Mouse (Mus musculus) hindbrain, postnatal 0 days (tissue): ENCODE data around the gene Cd5. TPM values are rescaled to one million over a fixed set of nuclear protein-coding genes. Genes with fewer than 3 reads are reported as not detected.

Source experiments
- ATAC-seq: fragments of 200-750 bp; cut with Nextera tagmentation; 2 replicates; pipeline ENCODE4 v1.8.0; 2017; ENCODE audit warnings: mild to moderate bottlenecking, moderate TSS enrichment, moderate library complexity
- DNase-seq: peaks from one replicate; pipeline ENCODE4 v3.0.0-alpha.2; 2015; ENCODE audit warnings: low spot score
- H3K27ac ChIP-seq: fragments of 300-500 bp; sonication (generic); 2 replicates; pipeline ENCODE4 v1.5.1; 2014; ENCODE audit warnings: mild to moderate bottlenecking
- H3K27me3 ChIP-seq: fragments of 300-500 bp; sonication (generic); 2 replicates; pipeline ENCODE4 v1.6.1; 2014; ENCODE audit warnings: low read length, mixed read lengths; ENCODE audit not compliant: insufficient read depth
- H3K36me3 ChIP-seq: fragments of 300-500 bp; sonication (generic); 2 replicates; pipeline ENCODE4 v1.6.1; 2014; ENCODE audit warnings: low read length, mixed read lengths; ENCODE audit not compliant: insufficient read depth
- H3K4me1 ChIP-seq: fragments of 300-500 bp; sonication (generic); 2 replicates; pipeline ENCODE4 v1.6.1; 2014; ENCODE audit warnings: antibody characterized with exemption, low read length, mixed read lengths; ENCODE audit not compliant: insufficient read depth
- H3K4me2 ChIP-seq: fragments of 300-500 bp; sonication (generic); 2 replicates; pipeline ENCODE4 v1.6.1; 2014; ENCODE audit warnings: low read depth, mild to moderate bottlenecking, low read length, moderate library complexity, mixed read lengths
- H3K4me3 ChIP-seq: fragments of 300-500 bp; sonication (generic); 2 replicates; pipeline ENCODE4 v1.5.1; 2014; ENCODE audit warnings: low read length
- H3K9ac ChIP-seq: fragments of 300-500 bp; sonication (generic); replicated peaks from 2 replicates; pipeline ENCODE4 v1.6.1; 2014; ENCODE audit warnings: mild to moderate bottlenecking, low read length, moderate library complexity, mixed read lengths
- H3K9me3 ChIP-seq: fragments of 300-500 bp; sonication (generic); 2 replicates; pipeline ENCODE4 v1.6.1; 2016; ENCODE audit warnings: low read length, mixed read lengths
- CTCF ChIP-seq: IDR thresholded peaks from 2 replicates; pipeline ENCODE4 v1.5.1; 2016; ENCODE audit warnings: antibody characterized with exemption, control low read depth, low read depth
- WGBS: fragments of 180-500 bp; shearing (Covaris S2); extraction: QIAGEN DNeasy Blood & Tissue Kit; methylation state at CpG from one replicate; pipeline ENCODE4 v1.1.7; 2014; 5-methylcytosine and 5-hydroxymethylcytosine counted together
- polyA plus RNA-seq: library from polyadenylated mRNA; unstranded; fragments of >200 nt; fragmentation: Nextera tagmentation; extraction: Ambion mirVana; gene quantifications from 2 replicates; pipeline ENCODE4 v1.2.1, GENCODE M21; 2015
- total RNA-seq: library from RNA; depleted of rRNA; stranded (reverse); fragments of >200 nt; gene quantifications from 2 replicates; pipeline ENCODE4 v1.2.3, GENCODE M21; 2014

Gene Cd5
- total and polyA plus RNA-seq, 2 experiments from 2014 or later, result 0.26 to 0.68 TPM

DNA sequence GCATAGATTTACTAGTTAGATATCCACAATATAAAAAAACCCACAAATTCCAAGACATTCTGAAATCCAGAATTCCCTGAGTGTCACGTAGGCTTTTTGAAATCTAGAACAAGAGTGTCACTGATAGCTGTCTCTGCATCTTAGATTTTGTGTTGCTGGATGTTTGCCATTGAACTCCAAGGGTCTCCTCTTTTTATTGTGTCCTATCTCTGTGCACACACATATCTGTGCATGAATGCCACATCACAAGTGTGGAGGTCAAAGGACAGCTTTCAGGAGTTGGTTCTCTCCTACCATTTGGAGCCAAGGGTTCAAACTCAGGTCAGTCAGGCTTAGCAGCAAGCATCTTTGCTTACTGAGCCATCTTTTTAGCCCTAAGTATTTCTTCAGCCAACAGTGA is 30.9 kb downstream of the Cd5 start:
- Histone ChIP-seq H3K4me2 (no peak overlapping the region), H3K4me1 (peaks cover 4% of the 10 kb centered on the region; the same call in 1 of the 2 replicates), H3K9ac (no peak overlapping the region), H3K36me3 (peaks cover 20% of the 10 kb centered on the region), H3K27me3 (no peaks in the 10 kb centered on the region), H3K9me3 (no peaks in the 10 kb centered on the region), H3K4me3 (no peak overlapping the region), H3K27ac (no peak overlapping the region)
- DNase-seq, result no peak
- ATAC-seq, result no peak
- WGBS, result 90% methylated on average over 1 of the region's 1 CpGs
- no peak for TF ChIP-seq CTCF

DNA sequence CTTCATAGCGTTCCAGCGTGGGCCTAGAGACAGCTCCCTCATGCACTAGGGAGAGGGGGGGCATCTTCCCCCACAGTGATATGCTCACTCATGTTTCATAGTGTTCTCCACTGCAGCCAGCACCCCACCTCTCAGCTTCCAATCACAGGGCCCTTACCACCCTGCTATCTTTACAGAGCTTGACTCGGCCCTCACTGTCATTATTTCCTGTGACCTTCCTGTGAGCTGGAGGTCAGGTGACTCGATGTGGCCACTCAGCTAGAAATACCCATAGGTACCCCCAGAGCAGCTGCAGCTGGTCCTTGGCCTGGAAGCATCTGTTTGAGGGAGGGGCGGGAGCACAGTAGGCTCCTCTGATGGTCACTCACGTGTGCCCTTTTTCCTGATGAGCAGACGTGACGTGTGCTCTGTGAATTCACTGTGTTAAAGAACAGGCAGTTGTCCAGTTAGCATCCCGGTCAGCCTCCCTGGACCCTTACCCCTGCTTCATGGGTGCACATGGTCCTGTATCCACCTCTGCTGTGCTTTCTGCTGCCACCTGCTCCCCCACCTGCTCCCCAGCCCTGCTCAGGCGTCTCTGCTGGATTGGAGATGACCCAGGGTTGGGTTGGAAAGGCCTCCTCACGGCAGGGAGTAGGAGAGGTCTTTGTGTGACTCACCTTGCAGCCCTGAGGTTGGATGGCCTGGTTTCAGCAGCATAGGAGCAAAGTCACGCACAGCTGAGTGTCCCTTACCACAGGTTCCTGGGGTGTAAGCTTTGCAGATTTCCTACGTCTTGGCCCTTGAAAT is 31.5 kb downstream of the Cd5 start:
- Histone ChIP-seq H3K4me2 (no peak overlapping the region), H3K36me3 (peaks cover 14% of the 10 kb centered on the region), H3K9ac (no peak overlapping the region), H3K4me3 (no peak overlapping the region), H3K27ac (no peak overlapping the region), H3K9me3 (no peaks in the 10 kb centered on the region), H3K27me3 (no peaks in the 10 kb centered on the region), H3K4me1 (peaks cover 4% of the 10 kb centered on the region; the same call in 1 of the 2 replicates)
- DNase-seq (no peak), ATAC-seq (no peak)
- no peak for TF ChIP-seq CTCF
- 69% methylated on average over 13 of the region's 13 CpGs for WGBS

DNA sequence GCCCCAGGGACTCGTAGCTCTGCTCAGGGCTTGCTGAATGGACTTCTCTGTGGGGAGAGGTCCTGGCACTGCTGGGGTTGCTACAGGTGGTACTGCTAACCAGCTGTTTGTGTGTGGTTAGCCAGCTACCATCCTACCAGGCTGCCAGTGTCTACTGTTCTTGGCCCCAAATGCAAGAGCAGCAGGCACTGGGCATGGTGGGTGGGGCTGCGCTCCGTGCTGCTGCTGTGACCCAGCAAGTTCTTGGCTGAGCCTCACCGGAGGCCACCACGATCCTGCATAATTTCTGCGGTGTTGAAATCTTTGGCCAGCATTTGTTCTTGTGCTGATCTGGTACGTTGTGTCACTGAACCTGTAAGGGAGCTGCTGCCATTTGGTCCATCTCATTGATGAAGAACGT is 35.3 kb downstream of the Cd5 start:
- Histone ChIP-seq H3K27ac (no peak overlapping the region), H3K27me3 (no peaks in the 10 kb centered on the region), H3K4me1 (peaks cover 19% of the 10 kb centered on the region), H3K4me2 (no peak overlapping the region), H3K9ac (no peak overlapping the region), H3K9me3 (no peaks in the 10 kb centered on the region), H3K36me3 (no peaks in the 10 kb centered on the region; the same call in 1 of the 2 replicates), H3K4me3 (no peak overlapping the region)
- no peak for DNase-seq
- TF ChIP-seq CTCF, result no peak
- no peak for ATAC-seq
- 62% methylated on average over 8 of the region's 8 CpGs for WGBS

DNA sequence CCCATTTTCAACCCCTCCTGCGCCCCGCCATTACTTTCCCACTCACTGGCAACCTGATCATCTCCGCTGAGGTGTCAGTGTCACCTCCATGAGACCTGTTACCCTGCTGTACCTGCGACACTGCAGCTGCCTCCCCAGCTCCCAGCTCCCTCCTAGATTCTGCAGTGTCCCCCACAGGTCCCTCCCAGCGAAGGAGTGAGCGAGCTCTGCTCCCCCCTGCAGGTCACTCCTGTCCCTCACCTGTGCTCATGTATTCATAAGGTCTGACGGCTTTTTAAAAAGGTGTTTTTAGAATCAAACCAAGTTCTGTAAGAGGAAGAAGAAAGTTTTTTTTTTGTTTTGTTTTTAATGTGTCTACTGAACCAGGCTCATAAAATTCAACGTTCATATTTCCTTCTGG is 36.7 kb downstream of the Cd5 start:
- TF ChIP-seq CTCF, result no peak
- peaks cover 28% of the 10 kb centered on the region for H3K4me1 ChIP-seq
- H3K9me3 ChIP-seq, result no peaks in the 10 kb centered on the region
- no peak overlapping the region for H3K4me3 ChIP-seq
- H3K9ac ChIP-seq, result no peak overlapping the region
- ATAC-seq, result no peak
- H3K27me3 ChIP-seq, result no peaks in the 10 kb centered on the region
- DNase-seq, result no peak
- WGBS, result 86% methylated on average over 8 of the region's 8 CpGs
- H3K36me3 ChIP-seq, result no peaks in the 10 kb centered on the region; the same call in 1 of the 2 replicates
- no peak overlapping the region for H3K27ac ChIP-seq
- no peak overlapping the region for H3K4me2 ChIP-seq

DNA sequence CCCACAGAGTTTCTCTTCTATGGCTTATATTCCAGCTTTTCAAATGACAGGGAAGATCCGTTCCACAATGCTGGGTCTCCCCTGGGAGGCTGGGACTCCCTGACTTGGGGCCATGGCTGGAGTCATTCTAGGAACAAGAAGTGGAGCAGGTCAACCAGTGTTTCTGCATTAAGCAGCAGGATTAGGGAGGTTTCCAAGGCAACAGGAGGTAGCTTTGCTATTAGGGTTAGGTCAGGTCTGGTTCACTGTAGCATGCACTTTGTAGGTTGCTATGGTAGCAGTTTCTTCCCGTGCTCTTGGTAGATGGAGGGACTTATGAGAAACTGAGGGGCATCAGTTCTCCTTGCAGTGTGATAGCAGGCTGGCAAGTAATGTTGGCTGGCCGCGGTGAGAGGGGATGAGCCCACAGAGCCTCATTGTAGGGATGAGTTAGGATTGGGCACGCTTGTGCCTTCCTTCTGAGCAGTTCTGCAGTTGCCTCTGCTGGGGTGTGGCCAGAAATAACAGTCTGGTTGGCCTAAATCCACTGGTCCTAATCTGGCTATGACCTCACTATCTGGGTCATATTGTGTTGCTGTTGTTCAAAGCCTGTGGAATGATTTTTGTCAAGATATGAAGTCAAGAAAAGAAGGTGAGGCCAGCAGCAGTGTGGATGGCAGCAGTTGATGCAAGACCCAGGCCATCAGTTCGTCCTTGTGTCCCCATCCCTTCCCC is 37.6 kb downstream of the Cd5 start:
- no peak for DNase-seq
- no peaks in the 10 kb centered on the region for H3K9me3 ChIP-seq
- ATAC-seq, result no peak; the same call in 1 of the 2 replicates
- no peaks in the 10 kb centered on the region for H3K36me3 ChIP-seq
- H3K4me3 ChIP-seq, result no peak overlapping the region
- H3K4me2 ChIP-seq, result no peak overlapping the region
- TF ChIP-seq CTCF, result no peak
- 49% methylated on average over 6 of the region's 6 CpGs for WGBS
- H3K27me3 ChIP-seq, result no peaks in the 10 kb centered on the region
- H3K4me1 ChIP-seq, result peaks cover 28% of the 10 kb centered on the region
- H3K9ac ChIP-seq, result no peak overlapping the region
- H3K27ac ChIP-seq, result no peak overlapping the region

DNA sequence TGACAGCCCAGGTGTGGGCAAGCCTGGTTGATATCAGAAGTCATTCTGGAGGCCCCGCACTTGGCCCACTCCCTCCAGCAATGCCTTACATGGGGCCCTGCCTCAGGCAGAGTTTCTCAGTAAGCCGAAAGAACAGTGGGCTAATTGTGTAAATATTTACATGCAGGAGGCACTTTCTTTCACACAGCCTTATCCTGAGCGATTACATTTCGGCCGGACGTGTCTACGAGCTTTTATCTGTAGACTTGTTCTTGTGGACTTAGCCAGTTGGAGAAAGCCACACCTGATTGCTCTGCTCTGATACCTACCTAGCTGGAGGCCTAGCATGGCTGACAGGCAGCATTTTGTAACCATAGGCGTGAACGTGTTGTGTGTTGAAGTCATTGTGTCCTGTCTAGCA is 39.0 kb downstream of the Cd5 start:
- H3K9ac ChIP-seq, result no peak overlapping the region
- no peaks in the 10 kb centered on the region for H3K9me3 ChIP-seq
- H3K4me1 ChIP-seq, result peaks cover 28% of the 10 kb centered on the region
- no peak overlapping the region for H3K4me3 ChIP-seq
- no peaks in the 10 kb centered on the region for H3K27me3 ChIP-seq
- no peaks in the 10 kb centered on the region for H3K36me3 ChIP-seq
- no peak; the same call in 1 of the 2 replicates for ATAC-seq
- peak overlapping the region; percentile 8; the same call in 1 of the 2 replicates for H3K27ac ChIP-seq
- no peak for TF ChIP-seq CTCF
- no peak for DNase-seq
- no peak overlapping the region for H3K4me2 ChIP-seq
- 63% methylated on average over 9 of the region's 9 CpGs for WGBS
